Mouse (Mus musculus): ENCODE data around the gene Mmp17. TPM values are rescaled to one million over a fixed set of nuclear protein-coding genes. Genes with fewer than 3 reads are reported as not detected.
A peak's percentile ranks its signal among the peaks of the same experiment; 100 is the strongest.

Mmp17 gene
- polyA plus RNA-seq, 1 experiment from 2014 or later = 1.9 TPM

DNA sequence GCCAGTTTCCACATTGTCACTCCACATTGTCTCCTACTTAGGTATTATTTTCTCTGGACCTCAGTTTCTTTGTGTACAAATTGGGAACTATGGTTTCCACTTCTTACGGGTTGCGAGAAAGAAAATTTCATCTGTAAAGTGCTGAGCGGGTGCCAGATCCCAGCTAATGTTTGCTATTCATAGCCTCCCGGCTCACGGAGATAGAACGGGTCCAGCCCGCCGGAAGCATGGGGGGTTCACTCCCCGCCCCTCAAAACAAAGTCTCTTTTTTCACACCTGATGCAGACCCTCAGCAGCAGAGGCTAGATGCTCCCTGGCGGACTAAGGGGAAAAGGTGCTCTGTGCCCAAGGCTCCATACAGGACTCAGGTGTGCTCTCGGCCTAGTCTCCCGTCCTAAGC lies 638 bp upstream of the Mmp17 start:
- peaks cover 40% of the 10 kb centered on the region for H3K27me3 ChIP-seq (ENCODE audit: control insufficient read depth, insufficient read depth, low read depth, low read length)
- peaks cover 23% of the 10 kb centered on the region for H3K4me1 ChIP-seq (replicated peaks; ENCODE audit: control insufficient read depth, insufficient read depth, low read length)
- no peaks in the 10 kb centered on the region for H3K9me3 ChIP-seq (ENCODE audit: control insufficient read depth, low read length)
- H3K4me3 ChIP-seq (ENCODE audit: low read length) = peak overlapping the region; percentile 73
- no peaks in the 10 kb centered on the region for H3K36me3 ChIP-seq (ENCODE audit: control insufficient read depth, insufficient read depth, low read length)
- no peak overlapping the region for H3K27ac ChIP-seq (ENCODE audit: low read length)
- ATAC-seq (ENCODE audit: low read depth) = no peak; the same call in 1 of the 2 replicates
- H3K4me2 ChIP-seq (ENCODE audit: low read depth, low read length) = peak overlapping the region; percentile 98
- peak overlapping the region; percentile 70 for H3K9ac ChIP-seq (ENCODE audit: low read length)
- WGBS = under 1% methylated on average over 12 of the region's 12 CpGs

DNA sequence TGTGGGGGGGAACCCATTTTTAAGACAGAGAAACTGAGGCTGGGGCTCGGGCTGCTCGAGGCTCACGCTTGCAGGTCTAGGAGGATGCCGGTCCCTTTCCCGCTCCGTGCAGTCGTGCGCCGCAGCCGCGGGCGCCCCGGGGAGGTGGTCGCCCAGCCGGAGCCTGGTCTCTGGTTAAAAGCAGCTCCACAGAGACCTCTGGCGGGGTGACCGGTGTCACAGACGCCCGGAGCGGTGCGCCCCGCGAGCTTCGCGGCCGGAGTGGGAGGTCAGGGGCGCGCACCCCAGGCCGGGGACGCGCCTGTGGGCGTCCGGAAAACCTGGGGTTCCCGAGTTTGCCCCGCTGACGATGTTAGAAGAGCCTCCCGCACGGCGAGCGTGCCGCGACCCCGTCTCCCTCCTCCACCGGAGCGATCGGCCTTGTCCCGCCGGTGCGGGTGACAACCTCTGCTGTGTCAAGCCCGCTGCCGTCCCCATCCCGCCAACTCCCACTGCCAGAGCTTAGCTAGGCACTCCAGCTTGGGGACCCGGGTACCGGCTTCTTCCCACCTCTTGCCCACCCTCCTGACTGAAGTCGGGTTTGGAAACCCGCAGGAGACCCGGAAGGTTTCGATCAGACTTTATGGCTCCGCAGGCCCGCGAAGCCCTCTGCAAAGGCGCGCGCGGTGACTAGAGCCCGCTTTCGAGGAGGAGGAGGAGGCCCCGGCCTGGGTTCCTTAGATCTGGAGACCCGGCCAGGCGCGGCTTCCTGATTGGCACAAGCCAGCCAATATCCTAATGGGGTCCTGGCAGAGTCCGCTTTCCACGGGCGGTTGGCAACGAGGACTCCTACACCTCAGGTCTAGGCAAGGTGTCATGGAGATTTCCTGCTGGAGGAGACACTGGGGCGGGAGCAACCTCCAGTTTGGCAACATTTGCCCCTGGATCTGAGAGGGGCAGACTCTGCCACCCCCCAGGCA lies 893 bp downstream of the Mmp17 start:
- ATAC-seq (ENCODE audit: low read depth) = peak; percentile 23; the same call in 1 of the 2 replicates
- Histone ChIP-seq H3K4me1 (replicated peaks; ENCODE audit: control insufficient read depth, insufficient read depth, low read length) (peaks cover 23% of the 10 kb centered on the region), H3K36me3 (ENCODE audit: control insufficient read depth, insufficient read depth, low read length) (no peaks in the 10 kb centered on the region), H3K27me3 (ENCODE audit: control insufficient read depth, insufficient read depth, low read depth, low read length) (peaks cover 40% of the 10 kb centered on the region), H3K4me2 (ENCODE audit: low read depth, low read length) (peak overlapping the region; percentile 98), H3K9ac (ENCODE audit: low read length) (peak overlapping the region; percentile 70), H3K4me3 (ENCODE audit: low read length) (peak overlapping the region; percentile 73), H3K9me3 (ENCODE audit: control insufficient read depth, low read length) (no peaks in the 10 kb centered on the region), H3K27ac (ENCODE audit: low read length) (no peak overlapping the region)
- under 1% methylated on average over 76 of the region's 76 CpGs for WGBS

DNA sequence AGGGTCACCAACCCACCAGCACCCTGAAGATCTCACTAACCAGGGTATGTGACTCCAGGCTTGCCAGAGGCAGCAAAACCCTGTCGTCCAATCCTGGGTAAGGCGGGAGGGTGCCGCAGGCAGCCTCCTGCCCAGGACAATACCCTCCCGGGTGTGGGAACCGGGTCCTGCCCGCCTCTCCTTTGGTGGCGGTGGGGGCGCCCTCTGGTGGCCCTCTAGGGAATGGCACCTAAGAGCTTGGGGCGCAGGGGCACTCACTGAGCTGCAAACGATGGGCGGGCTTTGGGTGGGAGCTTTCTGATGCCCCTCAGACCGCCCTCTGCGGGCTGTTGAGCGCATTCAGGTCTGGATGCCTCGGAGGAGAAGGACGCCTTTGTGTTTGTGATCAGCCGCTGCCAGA lies 2.0 kb downstream of the Mmp17 start:
- peaks cover 23% of the 10 kb centered on the region for H3K4me1 ChIP-seq (replicated peaks; ENCODE audit: control insufficient read depth, insufficient read depth, low read length)
- H3K4me3 ChIP-seq (ENCODE audit: low read length) = peak overlapping the region; percentile 73
- no peaks in the 10 kb centered on the region for H3K36me3 ChIP-seq (ENCODE audit: control insufficient read depth, insufficient read depth, low read length)
- no peaks in the 10 kb centered on the region for H3K9me3 ChIP-seq (ENCODE audit: control insufficient read depth, low read length)
- peaks cover 34% of the 10 kb centered on the region for H3K27me3 ChIP-seq (ENCODE audit: control insufficient read depth, insufficient read depth, low read depth, low read length)
- peak overlapping the region; percentile 98 for H3K4me2 ChIP-seq (ENCODE audit: low read depth, low read length)
- H3K9ac ChIP-seq (ENCODE audit: low read length) = 0 out of 2 replicates have a peak overlapping the region, but pooled peaks have one; percentile 41
- no peak overlapping the region for H3K27ac ChIP-seq (ENCODE audit: low read length)
- peak; percentile 49 for ATAC-seq (ENCODE audit: low read depth)
- WGBS = 0% methylated on average over 14 of the region's 17 CpGs

DNA sequence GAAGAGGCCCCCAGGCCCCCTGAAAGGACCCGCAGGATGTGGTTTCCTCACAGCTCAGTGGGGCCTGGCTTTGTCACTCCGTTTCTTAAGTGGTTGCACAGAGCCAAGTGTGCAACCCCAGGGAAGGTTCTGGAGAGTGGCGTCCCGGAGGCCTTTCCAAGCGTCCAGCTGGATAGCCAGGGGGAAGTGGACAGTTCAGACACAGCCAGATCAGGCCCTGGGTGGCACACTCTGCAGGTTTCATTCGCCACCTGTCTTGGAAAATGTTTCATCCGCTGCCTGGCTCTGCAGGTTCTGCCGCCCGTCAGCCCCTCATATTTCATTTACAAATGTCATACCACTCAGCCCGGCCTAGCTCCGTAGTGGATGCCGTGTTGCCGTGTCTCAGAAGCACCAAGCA lies 2.5 kb downstream of the Mmp17 start:
- Histone ChIP-seq H3K27ac (ENCODE audit: low read length) (no peak overlapping the region), H3K4me3 (ENCODE audit: low read length) (peak overlapping the region; percentile 73), H3K4me1 (replicated peaks; ENCODE audit: control insufficient read depth, insufficient read depth, low read length) (peaks cover 23% of the 10 kb centered on the region), H3K27me3 (ENCODE audit: control insufficient read depth, insufficient read depth, low read depth, low read length) (peaks cover 32% of the 10 kb centered on the region), H3K4me2 (ENCODE audit: low read depth, low read length) (peak overlapping the region; percentile 98), H3K9ac (ENCODE audit: low read length) (0 out of 2 replicates have a peak overlapping the region, but pooled peaks have one; percentile 41), H3K9me3 (ENCODE audit: control insufficient read depth, low read length) (no peaks in the 10 kb centered on the region), H3K36me3 (ENCODE audit: control insufficient read depth, insufficient read depth, low read length) (no peaks in the 10 kb centered on the region)
- WGBS = 41% methylated on average over 13 of the region's 13 CpGs
- no peak for ATAC-seq (ENCODE audit: low read depth)

DNA sequence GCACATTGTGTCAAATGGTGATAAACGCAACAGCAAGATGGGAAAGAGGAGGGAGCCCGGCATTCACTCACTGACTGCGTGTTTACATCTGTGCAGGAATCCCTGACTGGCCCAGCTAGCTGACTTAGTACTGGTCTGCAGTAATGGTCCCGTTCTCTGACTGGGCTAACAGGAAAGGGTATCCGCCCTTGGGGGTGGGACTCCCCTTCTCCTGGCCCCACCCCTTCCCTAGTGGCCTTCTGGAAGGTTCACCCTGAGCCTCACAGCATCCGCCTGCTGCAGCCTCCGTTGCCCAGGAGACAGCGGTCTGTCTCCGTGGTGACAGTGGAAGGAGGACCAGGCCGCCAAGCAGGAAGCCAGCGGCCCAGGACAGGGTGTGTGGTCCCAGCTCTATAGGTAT lies 6.9 kb downstream of the Mmp17 start:
- no peak overlapping the region for H3K4me2 ChIP-seq (ENCODE audit: low read depth, low read length)
- 6% methylated on average over 11 of the region's 11 CpGs for WGBS
- H3K27ac ChIP-seq (ENCODE audit: low read length) = no peak overlapping the region
- H3K9me3 ChIP-seq (ENCODE audit: control insufficient read depth, low read length) = no peaks in the 10 kb centered on the region
- H3K9ac ChIP-seq (ENCODE audit: low read length) = no peak overlapping the region
- H3K36me3 ChIP-seq (ENCODE audit: control insufficient read depth, insufficient read depth, low read length) = no peaks in the 10 kb centered on the region
- H3K27me3 ChIP-seq (ENCODE audit: control insufficient read depth, insufficient read depth, low read depth, low read length) = peaks cover 6% of the 10 kb centered on the region; the same call in 1 of the 2 replicates
- no peak overlapping the region for H3K4me3 ChIP-seq (ENCODE audit: low read length)
- peaks cover 12% of the 10 kb centered on the region for H3K4me1 ChIP-seq (replicated peaks; ENCODE audit: control insufficient read depth, insufficient read depth, low read length)
- no peak for ATAC-seq (ENCODE audit: low read depth)

DNA sequence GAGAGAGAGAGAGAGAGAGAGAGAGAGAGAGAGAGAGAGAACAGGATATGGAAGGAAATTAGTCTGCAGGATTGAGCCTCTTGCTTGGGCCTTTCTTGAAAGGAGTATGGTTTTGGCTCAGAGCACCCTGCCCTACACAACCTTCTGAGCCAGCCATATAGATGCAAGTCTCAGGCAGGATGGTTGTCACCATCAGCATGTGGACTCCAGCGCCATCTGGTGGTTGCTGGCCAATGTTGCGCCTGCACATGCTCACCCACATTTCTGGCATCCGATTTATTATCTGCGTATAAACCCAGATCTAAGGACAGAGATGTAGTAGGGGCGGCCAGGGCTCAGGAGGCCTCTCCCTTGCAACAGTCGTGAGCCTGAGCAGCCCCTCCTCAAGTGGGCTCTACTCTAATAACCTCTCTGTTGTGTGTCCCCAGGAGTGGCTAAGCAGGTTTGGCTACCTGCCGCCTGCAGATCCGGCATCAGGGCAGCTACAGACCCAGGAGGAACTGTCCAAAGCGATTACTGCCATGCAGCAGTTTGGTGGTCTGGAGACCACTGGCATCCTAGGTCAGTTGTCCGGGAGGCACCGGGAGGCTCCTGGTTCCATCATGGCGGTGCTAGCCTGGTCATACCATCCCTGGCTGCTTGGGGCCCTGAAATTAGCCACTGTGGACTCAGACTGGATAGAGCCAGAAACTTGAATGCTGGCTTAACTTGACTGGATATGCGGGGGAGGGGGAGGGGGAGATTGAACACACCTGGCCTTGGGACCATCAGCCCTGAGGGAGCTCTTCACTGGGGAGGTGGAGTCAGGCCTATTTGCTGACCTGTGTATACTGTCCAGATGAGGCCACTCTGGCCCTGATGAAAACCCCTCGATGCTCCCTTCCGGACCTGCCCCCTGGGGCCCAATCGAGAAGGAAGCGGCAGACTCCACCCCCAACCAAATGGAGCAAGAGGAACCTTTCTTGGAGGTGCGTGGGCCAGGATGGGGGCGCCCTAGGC lies 10.4 kb downstream of the Mmp17 start:
- Histone ChIP-seq H3K36me3 (ENCODE audit: control insufficient read depth, insufficient read depth, low read length) (no peaks in the 10 kb centered on the region), H3K4me1 (replicated peaks; ENCODE audit: control insufficient read depth, insufficient read depth, low read length) (peaks cover 7% of the 10 kb centered on the region; the same call in 1 of the 2 replicates), H3K4me3 (ENCODE audit: low read length) (no peak overlapping the region), H3K27ac (ENCODE audit: low read length) (no peak overlapping the region), H3K9me3 (ENCODE audit: control insufficient read depth, low read length) (0 out of 2 replicates have a peak, but pooled peaks cover 3% of the 10 kb centered on the region), H3K4me2 (ENCODE audit: low read depth, low read length) (no peak overlapping the region), H3K9ac (ENCODE audit: low read length) (no peak overlapping the region), H3K27me3 (ENCODE audit: control insufficient read depth, insufficient read depth, low read depth, low read length) (no peaks in the 10 kb centered on the region)
- 27% methylated on average over 19 of the region's 19 CpGs for WGBS
- peak; percentile 71; the same call in 1 of the 2 replicates for ATAC-seq (ENCODE audit: low read depth)

DNA sequence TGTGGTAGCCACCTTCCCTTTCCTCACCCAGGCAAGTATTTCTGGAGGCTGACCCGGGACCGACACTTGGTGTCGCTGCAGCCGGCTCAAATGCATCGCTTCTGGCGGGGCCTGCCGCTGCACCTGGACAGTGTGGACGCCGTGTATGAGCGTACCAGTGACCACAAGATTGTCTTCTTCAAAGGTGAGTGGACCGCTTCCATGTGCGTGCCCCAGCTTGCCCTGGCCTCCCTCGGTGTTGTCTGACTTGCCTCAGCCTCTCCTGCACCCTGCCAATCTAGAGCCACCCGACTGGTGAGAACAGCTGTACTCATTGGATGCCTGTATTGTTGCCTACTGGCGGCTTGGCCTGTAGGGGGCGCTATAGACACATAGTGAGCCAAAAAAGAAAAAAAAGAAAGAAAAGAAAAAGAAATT lies 18.1 kb downstream of the Mmp17 start:
- H3K27ac ChIP-seq (ENCODE audit: low read length) = no peak overlapping the region
- H3K9me3 ChIP-seq (ENCODE audit: control insufficient read depth, low read length) = peaks cover 5% of the 10 kb centered on the region; the same call in 1 of the 2 replicates
- H3K4me1 ChIP-seq (replicated peaks; ENCODE audit: control insufficient read depth, insufficient read depth, low read length) = no peaks in the 10 kb centered on the region
- ATAC-seq (ENCODE audit: low read depth) = no peak
- H3K4me2 ChIP-seq (ENCODE audit: low read depth, low read length) = no peak overlapping the region
- H3K36me3 ChIP-seq (ENCODE audit: control insufficient read depth, insufficient read depth, low read length) = no peaks in the 10 kb centered on the region
- H3K27me3 ChIP-seq (ENCODE audit: control insufficient read depth, insufficient read depth, low read depth, low read length) = no peaks in the 10 kb centered on the region
- 32% methylated on average over 16 of the region's 16 CpGs for WGBS
- H3K4me3 ChIP-seq (ENCODE audit: low read length) = no peak overlapping the region
- no peak overlapping the region for H3K9ac ChIP-seq (ENCODE audit: low read length)

DNA sequence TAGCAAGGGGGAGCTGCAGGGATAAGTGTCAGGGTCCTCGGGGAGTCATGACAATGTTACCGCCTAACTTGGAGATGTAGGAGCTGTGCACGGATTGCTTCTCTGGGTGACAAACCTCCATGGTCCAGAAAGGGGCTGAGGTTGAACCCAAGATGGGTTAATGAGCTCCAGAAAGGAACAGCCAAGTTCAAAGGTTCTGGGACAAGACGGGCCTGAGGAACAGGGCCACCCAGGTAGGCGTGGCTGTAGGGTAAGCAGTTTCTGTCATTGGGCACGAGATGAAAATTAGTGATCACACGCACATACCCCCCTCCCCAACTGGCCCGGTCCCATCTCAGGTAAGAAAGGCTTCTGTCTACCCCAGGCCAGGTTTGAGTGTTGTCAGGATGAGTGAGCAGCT lies 23.5 kb downstream of the Mmp17 start:
- Histone ChIP-seq H3K27me3 (ENCODE audit: control insufficient read depth, insufficient read depth, low read depth, low read length) (no peaks in the 10 kb centered on the region), H3K9ac (ENCODE audit: low read length) (no peak overlapping the region), H3K4me3 (ENCODE audit: low read length) (no peak overlapping the region), H3K9me3 (ENCODE audit: control insufficient read depth, low read length) (no peaks in the 10 kb centered on the region), H3K4me2 (ENCODE audit: low read depth, low read length) (no peak overlapping the region), H3K36me3 (ENCODE audit: control insufficient read depth, insufficient read depth, low read length) (no peaks in the 10 kb centered on the region), H3K27ac (ENCODE audit: low read length) (no peak overlapping the region), H3K4me1 (replicated peaks; ENCODE audit: control insufficient read depth, insufficient read depth, low read length) (no peaks in the 10 kb centered on the region)
- WGBS = 72% methylated on average over 8 of the region's 8 CpGs
- ATAC-seq (ENCODE audit: low read depth) = no peak

Measured in lung, embryonic 16.5 days (tissue).